Mouse (Mus musculus) stomach, embryonic 14.5 days (tissue): ENCODE results near the gene Sema4c. TPM values are rescaled to one million over a fixed set of nuclear protein-coding genes. Genes with fewer than 3 reads are reported as not detected.

Experiments used
- ATAC-seq: fragments of 200-750 bp; cut with Nextera tagmentation; 2 replicates; pipeline ENCODE4 v1.8.0; 2017; ENCODE audit warnings: low read depth, moderate TSS enrichment; ENCODE audit not compliant: insufficient number of reproducible peaks, insufficient read depth, low FRiP score
- H3K27ac ChIP-seq: fragments of 300-500 bp; sonication (generic); 2 replicates; pipeline ENCODE4 v1.5.1; 2014; ENCODE audit warnings: mild to moderate bottlenecking, low read length, moderate library complexity, mixed read lengths
- H3K27me3 ChIP-seq: fragments of 300-500 bp; sonication (generic); 2 replicates; pipeline ENCODE4 v1.6.1; 2014; ENCODE audit warnings: low read length, control low read depth, mixed read lengths; ENCODE audit not compliant: control insufficient read depth, insufficient read depth
- H3K36me3 ChIP-seq: fragments of 300-500 bp; sonication (generic); 2 replicates; pipeline ENCODE4 v1.6.1; 2014; ENCODE audit warnings: mild to moderate bottlenecking, control low read depth, low read length, moderate library complexity, mixed read lengths; ENCODE audit not compliant: control insufficient read depth, insufficient read depth
- H3K4me1 ChIP-seq: fragments of 300-500 bp; sonication (generic); 2 replicates; pipeline ENCODE4 v1.6.1; 2014; ENCODE audit warnings: low read length, control low read depth, mixed read lengths; ENCODE audit not compliant: control insufficient read depth, insufficient read depth
- H3K4me2 ChIP-seq: fragments of 300-500 bp; sonication (generic); replicated peaks from 2 replicates; pipeline ENCODE4 v1.6.1; 2014; ENCODE audit warnings: low read depth, low read length, control low read depth
- H3K4me3 ChIP-seq: fragments of 300-500 bp; sonication (generic); 2 replicates; pipeline ENCODE4 v1.5.1; 2014; ENCODE audit warnings: low read depth, low read length, control low read depth
- H3K9ac ChIP-seq: fragments of 300-500 bp; sonication (generic); replicated peaks from 2 replicates; pipeline ENCODE4 v1.6.1; 2014; ENCODE audit warnings: low read depth, mild to moderate bottlenecking, control low read depth, low read length, moderate library complexity, mixed read lengths
- H3K9me3 ChIP-seq: fragments of 300-500 bp; sonication (generic); 2 replicates; pipeline ENCODE4 v1.6.1; 2016; ENCODE audit warnings: low read depth, low read length, control low read depth; ENCODE audit not compliant: control insufficient read depth
- WGBS: fragments of 180-500 bp; shearing (Covaris S2); extraction: QIAGEN DNeasy Blood & Tissue Kit; methylation state at CpG from one replicate; pipeline ENCODE4 v1.1.7; 2014; 5-methylcytosine and 5-hydroxymethylcytosine counted together
- polyA plus RNA-seq: library from polyadenylated mRNA; unstranded; fragments of >200 nt; fragmentation: Nextera tagmentation; extraction: Ambion mirVana; gene quantifications from 2 replicates; pipeline ENCODE4 v1.2.1, GENCODE M21; 2014

Sema4c gene
- polyA plus RNA-seq, 1 experiment from 2014 or later: 4.2 TPM

DNA sequence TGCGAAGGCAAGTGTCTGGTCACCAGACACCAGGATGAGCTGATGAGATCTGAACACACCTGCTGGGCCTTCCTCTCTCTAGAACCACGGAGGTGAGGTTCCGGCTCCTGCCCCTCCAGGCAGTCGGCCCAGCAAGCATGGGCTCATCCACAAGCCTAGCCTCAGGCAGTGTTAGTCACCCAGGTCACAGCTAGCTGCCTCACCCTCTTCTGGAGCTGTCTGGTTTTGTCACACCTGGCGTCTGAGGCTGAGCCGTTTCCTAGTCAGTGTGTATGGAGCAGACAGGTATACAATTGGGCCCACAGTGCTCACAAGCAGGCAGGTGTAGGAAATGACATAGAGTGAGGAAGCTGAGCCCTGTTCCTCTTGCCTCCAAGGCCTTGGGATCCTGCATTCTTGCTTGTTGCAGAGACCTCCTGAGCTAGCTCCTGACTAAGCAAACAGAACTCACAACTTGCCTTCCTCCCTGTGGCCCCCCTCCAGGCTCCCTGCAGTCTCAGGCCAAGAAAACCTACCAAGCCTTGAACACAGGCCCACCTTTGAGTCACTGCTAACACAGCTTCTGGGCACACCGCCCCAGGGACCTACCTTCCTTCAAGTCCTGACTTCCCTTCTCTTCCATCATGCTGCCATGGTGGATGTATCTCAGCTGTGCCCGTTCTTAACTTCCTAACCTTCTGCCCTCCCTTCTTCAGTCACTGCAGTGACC lies 25.4 kb upstream of the Sema4c start:
- 71% methylated on average over 8 of the region's 8 CpGs for WGBS

DNA sequence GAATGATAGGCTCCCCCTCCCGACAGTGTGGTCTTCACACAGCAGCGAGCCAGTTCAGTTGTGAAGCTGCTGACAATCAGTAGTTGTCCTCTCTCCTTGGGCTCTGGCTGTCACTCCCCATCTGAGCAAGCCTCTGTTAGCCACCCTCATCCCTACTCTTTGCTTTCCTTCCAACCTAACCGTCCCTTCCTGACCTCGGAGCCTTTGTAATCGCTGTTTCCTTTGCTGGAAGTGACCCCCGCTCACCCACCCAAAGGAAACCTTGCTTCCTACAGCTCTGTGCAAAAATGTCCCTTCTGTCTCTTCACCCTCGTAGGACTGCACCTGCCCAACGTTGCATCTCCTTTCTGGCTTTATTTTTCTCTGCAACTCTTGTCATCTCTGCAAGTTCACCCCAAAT lies 24.1 kb upstream of the Sema4c start:
- no peak overlapping the region for H3K27ac ChIP-seq
- no peak for ATAC-seq
- H3K9me3 ChIP-seq: no peaks in the 10 kb centered on the region
- no peak overlapping the region for H3K4me3 ChIP-seq
- H3K4me2 ChIP-seq: no peak overlapping the region
- no peaks in the 10 kb centered on the region for H3K27me3 ChIP-seq
- peaks cover 20% of the 10 kb centered on the region for H3K4me1 ChIP-seq
- no peak overlapping the region for H3K9ac ChIP-seq
- 74% methylated on average over 8 of the region's 8 CpGs for WGBS
- no peaks in the 10 kb centered on the region for H3K36me3 ChIP-seq

More for the DNA sequence above, 25.4 kb upstream of the Sema4c start:
- no peak overlapping the region for H3K4me2 ChIP-seq
- no peaks in the 10 kb centered on the region for H3K27me3 ChIP-seq
- no peaks in the 10 kb centered on the region for H3K36me3 ChIP-seq
- H3K9me3 ChIP-seq: no peaks in the 10 kb centered on the region
- no peak for ATAC-seq
- H3K27ac ChIP-seq: no peak overlapping the region
- H3K4me3 ChIP-seq: no peak overlapping the region
- peaks cover 30% of the 10 kb centered on the region for H3K4me1 ChIP-seq
- no peak overlapping the region for H3K9ac ChIP-seq

DNA sequence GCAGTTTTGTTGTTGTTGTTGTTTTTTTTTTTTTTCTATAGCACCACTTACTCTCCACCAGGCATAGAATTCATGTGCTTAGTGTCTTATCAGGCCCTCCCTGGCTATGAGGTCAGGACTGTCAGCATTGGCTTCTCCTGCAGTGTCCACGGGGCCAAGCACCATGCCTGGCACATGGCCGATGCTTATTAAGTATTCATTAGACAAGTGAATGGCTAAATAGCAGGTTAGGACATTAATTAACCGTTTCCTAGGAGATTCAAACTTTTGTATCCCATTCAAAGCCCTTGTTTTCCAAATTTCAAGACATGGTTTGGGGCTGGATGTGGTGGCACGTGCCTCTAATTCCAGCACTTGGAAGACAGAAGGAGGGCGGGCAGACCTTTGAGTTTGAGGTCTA lies 23.1 kb upstream of the Sema4c start:
- no peaks in the 10 kb centered on the region for H3K9me3 ChIP-seq
- H3K27ac ChIP-seq: peak overlapping the region; percentile 94; the same call in 1 of the 2 replicates
- H3K4me1 ChIP-seq: peaks cover 25% of the 10 kb centered on the region
- WGBS: 83% methylated on average over 5 of the region's 5 CpGs
- H3K36me3 ChIP-seq: no peaks in the 10 kb centered on the region
- H3K9ac ChIP-seq: no peak overlapping the region
- no peak for ATAC-seq
- no peak overlapping the region for H3K4me2 ChIP-seq
- no peaks in the 10 kb centered on the region for H3K27me3 ChIP-seq
- no peak overlapping the region for H3K4me3 ChIP-seq

DNA sequence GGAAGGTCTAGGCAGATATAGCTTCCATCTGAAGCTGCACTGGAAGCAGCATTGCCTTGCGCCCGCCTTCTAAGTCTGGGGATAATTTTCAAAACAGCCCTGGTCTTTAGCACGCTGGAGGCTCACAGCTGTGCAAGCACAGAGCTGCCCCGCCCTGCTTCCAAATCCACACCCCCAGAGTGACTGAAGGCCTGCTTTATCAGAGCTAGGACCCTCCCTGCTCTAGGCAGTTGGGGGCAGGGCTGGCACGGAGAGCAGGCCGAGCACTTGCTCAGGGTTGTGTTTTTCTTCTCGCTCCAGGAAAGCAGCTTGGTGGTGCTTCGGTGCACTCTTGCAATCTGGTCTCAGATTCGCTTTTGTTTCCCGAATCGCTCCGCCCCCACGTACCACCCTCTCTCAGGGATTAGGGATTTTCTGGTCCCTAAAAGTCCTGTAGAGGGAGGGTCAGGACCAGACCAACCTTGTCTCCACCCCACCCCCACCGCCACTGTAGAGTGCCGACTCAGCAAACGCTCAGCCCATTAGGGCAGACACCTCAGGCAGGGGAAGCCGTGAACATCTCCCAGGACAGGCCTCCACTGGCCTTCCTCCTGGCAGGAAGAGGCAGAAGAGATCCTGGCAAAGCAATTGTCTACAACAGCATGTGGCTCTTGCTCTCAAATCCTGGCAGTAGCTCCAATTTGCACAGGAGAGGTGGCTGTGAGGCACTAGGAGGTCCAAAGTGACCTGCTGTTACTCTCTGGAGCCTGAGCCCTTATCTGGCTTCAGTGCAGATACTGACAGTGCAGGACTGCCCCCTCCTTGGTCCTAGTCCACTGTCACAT lies 22.4 kb upstream of the Sema4c start:
- Histone ChIP-seq H3K27me3 (no peaks in the 10 kb centered on the region), H3K9ac (no peak overlapping the region; the same call in 1 of the 2 replicates), H3K4me1 (peaks cover 30% of the 10 kb centered on the region), H3K9me3 (no peaks in the 10 kb centered on the region), H3K36me3 (no peaks in the 10 kb centered on the region), H3K27ac (peak overlapping the region; percentile 94), H3K4me2 (peak overlapping the region; percentile 37), H3K4me3 (no peak overlapping the region)
- peak; percentile 93 for ATAC-seq
- WGBS: 2% methylated on average over 17 of the region's 17 CpGs

DNA sequence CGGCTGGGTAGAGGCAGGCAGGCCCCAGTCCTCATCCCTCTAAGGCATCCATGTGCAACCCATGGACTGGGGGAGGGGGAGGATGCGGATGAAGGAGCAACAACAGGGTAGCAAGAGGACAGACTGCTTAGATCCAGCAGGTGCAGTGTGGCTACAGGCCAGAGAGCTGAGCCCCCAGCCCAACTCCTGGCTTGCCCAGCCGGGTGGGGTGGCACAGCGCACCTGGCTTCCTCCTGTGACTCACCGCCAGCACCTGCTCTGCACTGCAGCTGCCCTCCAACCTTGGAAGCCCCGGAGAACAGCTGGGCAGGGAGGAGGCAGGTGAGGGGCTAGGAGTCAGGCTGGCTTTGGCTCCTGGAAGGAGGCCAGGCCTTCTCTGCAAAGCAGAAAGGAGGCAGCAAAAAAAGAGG lies 21.8 kb upstream of the Sema4c start:
- peak overlapping the region; percentile 37 for H3K4me2 ChIP-seq
- H3K27me3 ChIP-seq: no peaks in the 10 kb centered on the region
- no peaks in the 10 kb centered on the region for H3K36me3 ChIP-seq
- peak overlapping the region; percentile 94 for H3K27ac ChIP-seq
- no peak overlapping the region; the same call in 1 of the 2 replicates for H3K9ac ChIP-seq
- WGBS: 22% methylated on average over 6 of the region's 6 CpGs
- H3K4me1 ChIP-seq: peaks cover 32% of the 10 kb centered on the region
- peak; percentile 73 for ATAC-seq
- H3K9me3 ChIP-seq: no peaks in the 10 kb centered on the region
- H3K4me3 ChIP-seq: no peak overlapping the region

DNA sequence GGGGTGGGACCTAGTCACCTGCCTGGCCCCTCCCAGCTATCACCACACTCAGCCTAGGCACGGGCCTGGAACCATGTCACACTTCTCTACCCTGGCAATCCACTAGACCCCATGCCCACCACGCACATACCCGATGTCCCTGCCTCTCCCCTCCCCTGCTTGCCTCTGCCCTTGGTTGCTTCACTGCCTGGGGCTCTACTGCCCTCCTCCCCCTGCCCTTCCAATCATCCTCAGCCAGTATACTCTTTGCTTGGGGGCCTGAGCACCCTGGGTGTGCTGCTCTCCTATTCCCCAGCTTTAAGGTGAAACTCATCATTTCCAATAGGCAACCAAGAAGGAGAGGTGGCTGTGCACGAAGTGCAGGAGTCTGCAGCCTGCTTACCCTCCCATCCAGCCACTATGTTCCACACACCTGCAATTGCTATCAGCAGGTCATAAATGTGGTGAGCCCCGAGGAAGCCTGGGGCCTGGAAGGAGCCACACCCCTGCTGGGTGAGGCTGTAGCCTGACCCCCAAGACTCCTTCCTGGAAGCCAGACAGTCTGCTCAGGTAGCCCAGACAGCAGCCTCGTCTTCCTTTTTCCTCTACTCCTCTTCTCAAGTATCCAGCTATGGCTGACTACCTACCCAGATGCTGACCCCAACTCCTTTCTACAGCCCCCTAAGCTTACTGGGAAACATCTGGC lies 19.0 kb upstream of the Sema4c start:
- ATAC-seq: no peak
- H3K9me3 ChIP-seq: no peaks in the 10 kb centered on the region
- peaks cover 54% of the 10 kb centered on the region for H3K4me1 ChIP-seq
- no peak overlapping the region for H3K9ac ChIP-seq
- WGBS: 60% methylated on average over 6 of the region's 6 CpGs
- no peak overlapping the region for H3K4me2 ChIP-seq
- no peaks in the 10 kb centered on the region for H3K27me3 ChIP-seq
- H3K36me3 ChIP-seq: no peaks in the 10 kb centered on the region
- no peak overlapping the region for H3K27ac ChIP-seq
- no peak overlapping the region for H3K4me3 ChIP-seq

DNA sequence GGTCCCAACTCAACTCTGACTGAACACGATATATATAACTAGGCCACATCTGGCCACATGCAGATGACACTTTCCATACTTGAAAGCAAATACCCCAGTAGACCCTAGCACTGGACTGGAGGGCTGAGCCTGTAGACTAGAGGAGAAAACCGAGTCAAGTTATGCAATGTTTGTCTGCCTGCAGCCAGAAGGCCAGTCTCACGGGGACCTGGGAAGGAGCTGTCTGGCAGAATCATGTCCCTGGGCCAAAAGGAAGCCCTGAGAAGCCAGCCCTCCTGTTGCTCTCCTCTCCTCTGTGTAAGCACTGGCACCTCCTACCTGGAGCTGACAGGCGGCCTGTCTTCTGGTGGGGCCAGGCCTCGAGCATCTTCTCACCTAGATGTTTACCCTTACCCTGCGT lies 17.2 kb upstream of the Sema4c start:
- no peaks in the 10 kb centered on the region for H3K9me3 ChIP-seq
- ATAC-seq: no peak
- H3K4me2 ChIP-seq: no peak overlapping the region
- no peak overlapping the region for H3K4me3 ChIP-seq
- H3K4me1 ChIP-seq: peaks cover 47% of the 10 kb centered on the region
- H3K27me3 ChIP-seq: no peaks in the 10 kb centered on the region
- WGBS: 54% methylated on average over 6 of the region's 6 CpGs
- no peak overlapping the region for H3K9ac ChIP-seq
- no peaks in the 10 kb centered on the region for H3K36me3 ChIP-seq
- H3K27ac ChIP-seq: no peak overlapping the region; the same call in 1 of the 2 replicates

DNA sequence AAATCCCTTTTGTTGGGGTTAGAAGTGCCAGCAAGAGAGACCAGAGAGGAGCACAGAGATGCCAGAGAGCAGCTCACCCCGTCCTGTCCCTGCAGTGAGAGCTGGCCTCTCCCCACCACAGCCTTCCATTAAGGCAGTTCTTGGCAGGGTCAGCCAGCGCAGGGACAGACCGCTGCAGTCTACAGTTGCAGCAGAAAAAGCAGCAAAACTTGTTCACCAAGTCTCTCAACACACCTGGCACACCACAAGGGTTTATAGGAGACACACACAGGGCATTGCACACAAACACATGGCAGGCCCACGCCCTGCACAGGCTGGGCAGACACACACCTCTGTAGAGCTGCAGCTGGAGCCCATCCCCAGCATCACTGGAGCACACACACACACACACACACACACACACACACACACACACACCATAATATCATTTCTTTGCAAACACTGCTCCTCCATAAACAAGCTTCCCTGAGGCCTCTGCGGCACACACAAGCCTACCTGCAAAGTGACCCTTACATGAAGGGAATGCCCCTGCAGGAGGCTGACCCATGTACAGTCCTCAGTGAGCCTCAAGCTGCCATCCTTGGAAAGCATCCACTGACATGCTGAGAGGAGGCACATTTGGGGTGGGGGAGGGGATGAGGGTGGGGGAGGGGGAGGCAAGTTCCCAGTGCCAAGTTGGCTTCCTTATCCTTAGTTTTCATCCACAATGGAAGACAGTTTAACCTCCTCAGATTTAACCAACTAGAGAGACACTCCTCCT lies 16.2 kb upstream of the Sema4c start:
- Histone ChIP-seq H3K4me2 (no peak overlapping the region), H3K4me1 (peaks cover 43% of the 10 kb centered on the region), H3K4me3 (no peak overlapping the region), H3K27ac (peak overlapping the region; percentile 67), H3K9ac (no peak overlapping the region), H3K27me3 (no peaks in the 10 kb centered on the region), H3K9me3 (no peaks in the 10 kb centered on the region), H3K36me3 (no peaks in the 10 kb centered on the region)
- peak; percentile 43; the same call in 1 of the 2 replicates for ATAC-seq
- WGBS: 67% methylated on average over 5 of the region's 5 CpGs
